Mouse (Mus musculus): ENCODE results near the gene Hist1h2af.
"Not testable (repeated sequence)": the region's sequence is repeated elsewhere in the genome, so short reads cannot be mapped to it uniquely, and the experiment has no call there.

- TF ChIP-seq CTCF, EP300 (IDR thresholded peaks at IDR 0.05; ENCODE audit: low read depth): not testable (repeated sequence)
Observed at GRCm38 (mm10) chr13:23539821-23540220, 6.1 kb downstream of the Hist1h2af start.

Data from heart, postnatal 0 days (tissue).